ENCODE assay signal across 8 mouse cellular contexts in the genomic region with DNA sequence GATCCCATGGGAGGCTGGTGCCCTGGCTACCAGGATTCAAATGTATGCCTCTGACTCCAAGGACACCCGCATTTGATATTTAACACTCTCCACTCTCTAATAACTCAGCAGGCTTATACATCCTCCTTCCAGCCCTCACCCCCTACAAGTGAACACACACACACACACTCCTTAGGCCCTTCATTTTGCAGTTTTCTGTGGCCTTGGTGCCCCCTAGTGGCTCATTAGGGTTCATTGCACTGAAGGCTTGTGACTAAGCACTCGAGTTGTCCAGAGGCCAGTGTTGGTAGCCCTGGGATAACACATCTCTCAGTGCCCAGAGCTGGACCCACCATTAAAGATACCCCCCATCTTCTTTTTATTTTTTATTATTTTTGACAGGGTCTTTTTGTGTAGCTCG. TPM values are rescaled to one million over a fixed set of nuclear protein-coding genes. Genes with fewer than 3 reads are reported as not detected.
DNase-seq lines count a peak whose midpoint lies in the region; ATAC-seq and TF ChIP-seq lines count a peak whose summit lies in the region.

No protein-coding gene starts in this region.

- H3K9me3 ChIP-seq in kidney, embryonic 16.5 days (ENCODE audit: low read length): no peaks in the 10 kb centered on the region
- H3K9me3 ChIP-seq in liver, embryonic 11.5 days (ENCODE audit: control insufficient read depth, low read length): no peaks in the 10 kb centered on the region

- peak; percentile 84 for TF ChIP-seq EP300 in heart, adult 2 months (IDR thresholded peaks at IDR 0.05; ENCODE audit: insufficient read depth, low read depth, low read length)

- 0 out of 2 replicates have a peak, but pooled peaks have one; percentile 58 for ATAC-seq in kidney, embryonic 16.5 days (ENCODE audit: low FRiP score, low TSS enrichment)
- peak; percentile 64; the same call in 1 of the 2 replicates for ATAC-seq in liver, embryonic 11.5 days (replicated peaks; ENCODE audit: low FRiP score)

- H3K9ac ChIP-seq in heart, adult 2 months (ENCODE audit: low read depth, low read length): no peak overlapping the region
- H3K9ac ChIP-seq in kidney, embryonic 16.5 days (replicated peaks; ENCODE audit: low read length): no peak overlapping the region
- H3K9ac ChIP-seq in liver, embryonic 11.5 days (ENCODE audit: low read depth, low read length): no peak overlapping the region

- no peaks in the 10 kb centered on the region for H3K36me3 ChIP-seq in heart, adult 2 months (ENCODE audit: control insufficient read depth, insufficient read depth, low read length)
- H3K36me3 ChIP-seq in kidney, embryonic 16.5 days (ENCODE audit: insufficient read depth, low read length): no peaks in the 10 kb centered on the region
- no peaks in the 10 kb centered on the region for H3K36me3 ChIP-seq in liver, embryonic 11.5 days (ENCODE audit: control insufficient read depth, insufficient read depth, low read length)
- no peaks in the 10 kb centered on the region for H3K36me3 ChIP-seq in splenic B cell, adult 2 months (ENCODE audit: control insufficient read depth, insufficient read depth, low read length, poor library complexity, severe bottlenecking)

- H3K27ac ChIP-seq in heart, adult 2 months: no peak overlapping the region
- no peak overlapping the region for H3K27ac ChIP-seq in kidney, embryonic 16.5 days (ENCODE audit: low read length)
- H3K27ac ChIP-seq in liver, embryonic 11.5 days (ENCODE audit: low read depth, low read length): no peak overlapping the region

- peak; percentile 96 for TF ChIP-seq CTCF in heart, adult 2 months (IDR thresholded peaks at IDR 0.05)

- intact Hi-C loops in heart, adult 2 months (cut with DNase I): loop anchor here (1.0 kb wide), 2 partner anchors 41 to 68 kb away; no protein-coding TSS in a partner anchor

- H3K4me3 ChIP-seq in heart, adult 2 months: no peak overlapping the region
- H3K4me3 ChIP-seq in kidney, embryonic 16.5 days (ENCODE audit: low read length): no peak overlapping the region
- H3K4me3 ChIP-seq in liver, embryonic 11.5 days (ENCODE audit: low read depth, low read length): no peak overlapping the region

- no peak for TF ChIP-seq POLR2A in heart, adult 2 months (IDR thresholded peaks at IDR 0.05; ENCODE audit: insufficient read depth, low read depth, low read length)

- H3K4me2 ChIP-seq in kidney, embryonic 16.5 days (replicated peaks; ENCODE audit: low read depth, low read length): no peak overlapping the region
- H3K4me2 ChIP-seq in liver, embryonic 11.5 days: no peak overlapping the region

- H3K27me3 ChIP-seq in heart, adult 2 months (ENCODE audit: control insufficient read depth, insufficient read depth, low read length): no peaks in the 10 kb centered on the region
- H3K27me3 ChIP-seq in kidney, embryonic 16.5 days (ENCODE audit: insufficient read depth, low read length): no peaks in the 10 kb centered on the region
- no peaks in the 10 kb centered on the region for H3K27me3 ChIP-seq in liver, embryonic 11.5 days (replicated peaks; ENCODE audit: control insufficient read depth, insufficient read depth, low read length)
- no peaks in the 10 kb centered on the region for H3K27me3 ChIP-seq in splenic B cell, adult 2 months (ENCODE audit: control insufficient read depth, insufficient read depth, low read length, poor library complexity, severe bottlenecking)

- no peaks in the 10 kb centered on the region; the same call in 1 of the 2 replicates for H3K4me1 ChIP-seq in heart, adult 2 months (ENCODE audit: control insufficient read depth, insufficient read depth, low read length)
- H3K4me1 ChIP-seq in kidney, embryonic 16.5 days (ENCODE audit: insufficient read depth, low read length): no peaks in the 10 kb centered on the region
- peaks cover 2% of the 10 kb centered on the region; the same call in 1 of the 2 replicates for H3K4me1 ChIP-seq in liver, embryonic 11.5 days (replicated peaks; ENCODE audit: control insufficient read depth, insufficient read depth, low read length)

- DNase-seq in 416B (ENCODE audit: low read depth): peak; percentile 77
- peak; percentile 69 for DNase-seq in adrenal gland, adult 2 months
- DNase-seq in embryo, embryonic 11.5 days (ENCODE audit: low read depth, low spot score): peak; percentile 56
- DNase-seq in heart, adult 2 months: peak; percentile 63
- peak; percentile 46 for DNase-seq in liver, embryonic 11.5 days (ENCODE audit: low spot score)
- peak; percentile 55 to 68 for DNase-seq in natural killer cell, adult 2 months (ENCODE audit: low spot score in 2 of 2)
- DNase-seq in splenic B cell, adult 2 months (ENCODE audit: low read depth, low spot score): peak; percentile 80

- no peaks in the 10 kb centered on the region; the same call in 1 of the 2 replicates for H3K79me2 ChIP-seq in heart, adult 2 months (replicated peaks; ENCODE audit: control insufficient read depth, insufficient read depth, low read length)

- WGBS in heart, adult 2 months: 12% methylated on average over 3 of the region's 3 CpGs
- whole genome bisulfite sequencing in kidney, embryonic 16.5 days: 9% methylated on average over 3 of the region's 3 CpGs
- 13% methylated on average over 3 of the region's 3 CpGs for WGBS in liver, embryonic 11.5 days

RNA-seq across cellular contexts. Expression of a gene that starts 4.8 kb away (rescaled TPM):
- 10 to 100 TPM; 76.7 to 86.5 TPM for total RNA-seq in adrenal gland, adult 2 months (2021)
- polyA plus RNA-seq in adrenal gland, adult 2 months (2012; rRNA removed): 36.5 and 47.4 TPM in 2 replicates
- total RNA-seq in heart, adult 2 months (2021): 10 to 100 TPM; 62.1 to 73.6 TPM
- polyA plus RNA-seq in heart, adult 2 months (2012; rRNA removed): 93.0 and 118 TPM in 2 replicates
- 204 and 224 TPM in 2 replicates for polyA plus RNA-seq in kidney, embryonic 16.5 days (2015; fragmentation: Nextera tagmentation; extraction: Ambion mirVana)
- polyA plus RNA-seq in liver, embryonic 11.5 days (2014; fragmentation: Nextera tagmentation; extraction: Ambion mirVana): 172 and 185 TPM in 2 replicates

RNA-seq across cellular contexts. Expression of a gene that starts 17.2 kb away (rescaled TPM):
- total RNA-seq in adrenal gland, adult 2 months (2021): under 1 TPM; 0.32 to 0.59 TPM
- polyA plus RNA-seq in adrenal gland, adult 2 months (2012; rRNA removed): 0.11 and 0.16 TPM in 2 replicates
- total RNA-seq in heart, adult 2 months (2021): under 1 TPM; 0.26 to 0.39 TPM
- polyA plus RNA-seq in heart, adult 2 months (2012; rRNA removed): 0.12 and 0.79 TPM in 2 replicates
- 13.4 and 13.6 TPM in 2 replicates for polyA plus RNA-seq in kidney, embryonic 16.5 days (2015; fragmentation: Nextera tagmentation; extraction: Ambion mirVana)
- 1.4 and 1.9 TPM in 2 replicates for polyA plus RNA-seq in liver, embryonic 11.5 days (2014; fragmentation: Nextera tagmentation; extraction: Ambion mirVana)

RNA-seq across cellular contexts. Expression of a gene that starts 34.3 kb away (rescaled TPM):
- 1 to 10 TPM; 1.7 to 3.5 TPM for total RNA-seq in adrenal gland, adult 2 months (2021)
- polyA plus RNA-seq in adrenal gland, adult 2 months (2012; rRNA removed): 0.17 TPM in 1 of 2 replicates, not detected in the other
- total RNA-seq in heart, adult 2 months (2021): not detected
- not detected in 2 replicates for polyA plus RNA-seq in heart, adult 2 months (2012; rRNA removed)
- polyA plus RNA-seq in kidney, embryonic 16.5 days (2015; fragmentation: Nextera tagmentation; extraction: Ambion mirVana): 0.14 TPM in 1 of 2 replicates, not detected in the other
- not detected in 2 replicates for polyA plus RNA-seq in liver, embryonic 11.5 days (2014; fragmentation: Nextera tagmentation; extraction: Ambion mirVana)

RNA-seq across cellular contexts. Expression of a gene that starts 43.4 kb away (rescaled TPM):
- not detected for total RNA-seq in adrenal gland, adult 2 months (2021)
- polyA plus RNA-seq in adrenal gland, adult 2 months (2012; rRNA removed): not detected in 2 replicates
- total RNA-seq in heart, adult 2 months (2021): not detected
- 0.18 TPM in 1 of 2 replicates, not detected in the other for polyA plus RNA-seq in heart, adult 2 months (2012; rRNA removed)
- not detected in 2 replicates for polyA plus RNA-seq in kidney, embryonic 16.5 days (2015; fragmentation: Nextera tagmentation; extraction: Ambion mirVana)
- polyA plus RNA-seq in liver, embryonic 11.5 days (2014; fragmentation: Nextera tagmentation; extraction: Ambion mirVana): not detected in 2 replicates

RNA-seq across cellular contexts. Expression of a gene that starts 52.3 kb away (rescaled TPM):
- total RNA-seq in adrenal gland, adult 2 months (2021): 1 to 10 TPM in 1 of 2 experiments, under 1 TPM in 1; 0.55 to 1.0 TPM
- 0.08 and 0.16 TPM in 2 replicates for polyA plus RNA-seq in adrenal gland, adult 2 months (2012; rRNA removed)
- total RNA-seq in heart, adult 2 months (2021): not detected
- 0.12 TPM in 1 of 2 replicates, not detected in the other for polyA plus RNA-seq in heart, adult 2 months (2012; rRNA removed)
- 0.89 TPM in 1 of 2 replicates, not detected in the other for polyA plus RNA-seq in kidney, embryonic 16.5 days (2015; fragmentation: Nextera tagmentation; extraction: Ambion mirVana)
- polyA plus RNA-seq in liver, embryonic 11.5 days (2014; fragmentation: Nextera tagmentation; extraction: Ambion mirVana): 0.14 and 0.27 TPM in 2 replicates
